Mouse (Mus musculus) MEL (cell line): Measurements from ENCODE around the gene Glce. TPM values are rescaled to one million over a fixed set of nuclear protein-coding genes. Genes with fewer than 3 reads are reported as not detected.

Source experiments
- DNase-seq: peaks from one replicate; pipeline ENCODE4 v3.0.0; 2011; ENCODE audit warnings: low read depth, low spot score
- H3K27ac ChIP-seq: 2 replicates; pipeline ENCODE4 v1.5.1; 2012; ENCODE audit warnings: low read depth, mild to moderate bottlenecking, control low read depth, low read length, moderate library complexity; ENCODE audit not compliant: control insufficient read depth
- H3K27me3 ChIP-seq, 2 experiments: fragments of 150-350 bp in 1 of 2; sonication (generic) in 1 of 2; 2 replicates each; pipeline ENCODE4 v1.6.1; 2012; ENCODE audit warnings: low read length in 2 of 2, mild to moderate bottlenecking in 2 of 2, improper control_type of control experiment in 1 of 2, moderate library complexity in 1 of 2; ENCODE audit not compliant: insufficient read depth in 2 of 2, control insufficient read depth in 1 of 2
- H3K36me3 ChIP-seq, 2 experiments: 2 replicates each; pipeline ENCODE4 v1.6.1; 2012 to 2014; ENCODE audit warnings: low read length in 2 of 2, improper control_type of control experiment in 1 of 2, inconsistent platforms in 1 of 2, mild to moderate bottlenecking in 1 of 2; ENCODE audit not compliant: insufficient read depth in 2 of 2, control insufficient read depth in 1 of 2
- H3K4me1 ChIP-seq, 2 experiments: fragments of 150-350 bp in 1 of 2; sonication (generic) in 1 of 2; 2 replicates each; pipeline ENCODE4 v1.6.1; 2012; ENCODE audit warnings: low read length in 2 of 2, improper control_type of control experiment in 1 of 2, mild to moderate bottlenecking in 1 of 2; ENCODE audit not compliant: insufficient read depth in 2 of 2, control insufficient read depth in 1 of 2
- H3K4me3 ChIP-seq, 2 experiments: fragments of 150-350 bp in 1 of 2; sonication (generic) in 1 of 2; 2 replicates each; pipeline ENCODE4 v1.5.1; 2012; ENCODE audit warnings: low read depth in 2 of 2, low read length in 2 of 2, mild to moderate bottlenecking in 2 of 2, moderate library complexity in 2 of 2, control low read depth in 1 of 2, improper control_type of control experiment in 1 of 2; ENCODE audit not compliant: control insufficient read depth in 1 of 2, insufficient read depth in 1 of 2
- H3K79me2 ChIP-seq: 2 replicates; pipeline ENCODE4 v1.6.1; 2012; ENCODE audit warnings: mild to moderate bottlenecking, low read length, moderate library complexity; ENCODE audit not compliant: control insufficient read depth, poor library complexity, insufficient read depth
- H3K9ac ChIP-seq: 2 replicates; pipeline ENCODE4 v1.6.1; 2012; ENCODE audit warnings: low read depth, mild to moderate bottlenecking, control low read depth, low read length, moderate library complexity; ENCODE audit not compliant: control insufficient read depth, poor library complexity, severe bottlenecking
- H3K9me3 ChIP-seq: fragments of 150-350 bp; sonication (generic); replicated peaks from 2 replicates; pipeline ENCODE4 v1.6.1; 2012; ENCODE audit warnings: mild to moderate bottlenecking, low read length, improper control_type of control experiment, moderate library complexity; ENCODE audit not compliant: insufficient read depth
- BHLHE40 ChIP-seq: IDR thresholded peaks from 2 replicates; pipeline ENCODE4 v1.6.1; 2012; ENCODE audit warnings: low read depth, mild to moderate bottlenecking, inconsistent platforms, low read length, improper control_type of control experiment, borderline replicate concordance
- CTCF ChIP-seq, 3 experiments: IDR thresholded peaks in 2 of 3; conservative IDR thresholded peaks in 1 of 3; 2 replicates each; pipeline ENCODE4 v1.5.1; 2011 to 2012; ENCODE audit warnings: low read length in 3 of 3, low read depth in 2 of 3, mild to moderate bottlenecking in 2 of 3, improper control_type of control experiment in 1 of 3, inconsistent platforms in 1 of 3, mixed read lengths in 1 of 3, moderate library complexity in 1 of 3; ENCODE audit not compliant: control insufficient read depth in 1 of 3, insufficient read depth in 1 of 3, poor library complexity in 1 of 3, severe bottlenecking in 1 of 3
- E2F4 ChIP-seq: IDR thresholded peaks from 2 replicates; pipeline ENCODE4 v1.6.1; 2011; ENCODE audit warnings: low read depth, low read length, improper control_type of control experiment, borderline replicate concordance
- ELF1 ChIP-seq: IDR thresholded peaks from 2 replicates; pipeline ENCODE4 v1.6.1; 2014; ENCODE audit warnings: low read depth, mild to moderate bottlenecking, inconsistent platforms, low read length, improper control_type of control experiment, moderate library complexity
- EP300 ChIP-seq, 2 experiments: IDR thresholded peaks; 2 replicates each; pipeline ENCODE4 v1.6.1; 2011; ENCODE audit warnings: improper control_type of control experiment in 2 of 2, low read length in 2 of 2, low read depth in 1 of 2, mild to moderate bottlenecking in 1 of 2
- GABPA ChIP-seq: IDR thresholded peaks from 2 replicates; pipeline ENCODE4 v1.6.1; 2012; ENCODE audit warnings: low read depth, mild to moderate bottlenecking, inconsistent platforms, low read length, improper control_type of control experiment, moderate library complexity
- GATA1 ChIP-seq: IDR thresholded peaks from 2 replicates; pipeline ENCODE4 v1.6.1; 2011; ENCODE audit warnings: low read depth, low read length, improper control_type of control experiment
- JUND ChIP-seq: IDR thresholded peaks from 2 replicates; pipeline ENCODE4 v1.6.1; 2011; ENCODE audit warnings: low read depth, mild to moderate bottlenecking, improper control_type of control experiment, low read length
- MAFK ChIP-seq: IDR thresholded peaks from 2 replicates; pipeline ENCODE4 v1.6.1; 2011; ENCODE audit warnings: low read depth, mild to moderate bottlenecking, low read length, improper control_type of control experiment, borderline replicate concordance
- MAX ChIP-seq: IDR thresholded peaks from 2 replicates; pipeline ENCODE4 v1.6.1; 2011; ENCODE audit warnings: low read length, improper control_type of control experiment
- MEF2A ChIP-seq: IDR thresholded peaks from 2 replicates; pipeline ENCODE4 v1.6.1; 2014; ENCODE audit warnings: low read depth, mild to moderate bottlenecking, inconsistent platforms, low read length, improper control_type of control experiment; ENCODE audit not compliant: poor library complexity, insufficient replicate concordance, severe bottlenecking; ENCODE audit errors: extremely low read depth
- MYB ChIP-seq: IDR thresholded peaks from 2 replicates; pipeline ENCODE4 v1.6.1; 2011; ENCODE audit warnings: mild to moderate bottlenecking, low read depth, low read length, improper control_type of control experiment
- MYC ChIP-seq: IDR thresholded peaks from 2 replicates; pipeline ENCODE4 v1.6.1; 2011; ENCODE audit warnings: low read depth, mild to moderate bottlenecking, low read length, improper control_type of control experiment, moderate library complexity
- NELFE ChIP-seq: IDR thresholded peaks from 2 replicates; pipeline ENCODE4 v1.6.1; 2011; ENCODE audit warnings: low read depth, low read length, improper control_type of control experiment
- POLR2AphosphoS5 ChIP-seq: IDR thresholded peaks from 2 replicates; pipeline ENCODE4 v1.6.1; 2012; ENCODE audit warnings: low read depth, borderline replicate concordance, mild to moderate bottlenecking, inconsistent platforms, low read length, moderate library complexity, mixed read lengths
- RAD21 ChIP-seq: IDR thresholded peaks from 2 replicates; pipeline ENCODE4 v1.6.1; 2011; ENCODE audit warnings: mild to moderate bottlenecking, low read depth, low read length, improper control_type of control experiment
- RCOR1 ChIP-seq: IDR thresholded peaks from 2 replicates; pipeline ENCODE4 v1.6.1; 2012; ENCODE audit warnings: low read depth, mild to moderate bottlenecking, inconsistent platforms, low read length, improper control_type of control experiment
- SMC3 ChIP-seq: IDR thresholded peaks from 2 replicates; pipeline ENCODE4 v1.6.1; 2011; ENCODE audit warnings: low read depth, low read length, improper control_type of control experiment
- TCF12 ChIP-seq: IDR thresholded peaks from 2 replicates; pipeline ENCODE4 v1.6.1; 2014; ENCODE audit warnings: low read depth, mild to moderate bottlenecking, inconsistent platforms, low read length, improper control_type of control experiment, moderate library complexity
- UBTF ChIP-seq: IDR thresholded peaks from 2 replicates; pipeline ENCODE4 v1.6.1; 2012; ENCODE audit warnings: low read depth, mild to moderate bottlenecking, inconsistent platforms, low read length, improper control_type of control experiment, moderate library complexity, borderline replicate concordance; ENCODE audit not compliant: insufficient read depth
- ZC3H11A ChIP-seq: IDR thresholded peaks from 2 replicates; pipeline ENCODE4 v1.6.1; 2012; ENCODE audit warnings: low read depth, mild to moderate bottlenecking, inconsistent platforms, low read length, improper control_type of control experiment
- ZKSCAN1 ChIP-seq: IDR thresholded peaks from 2 replicates; pipeline ENCODE4 v1.6.1; 2012; ENCODE audit warnings: low read depth, mild to moderate bottlenecking, inconsistent platforms, low read length, improper control_type of control experiment, moderate library complexity
- ZMIZ1 ChIP-seq: IDR thresholded peaks from 2 replicates; pipeline ENCODE4 v1.6.1; 2012; ENCODE audit warnings: low read depth, mild to moderate bottlenecking, inconsistent platforms, low read length, improper control_type of control experiment, moderate library complexity
- ZNF384 ChIP-seq: IDR thresholded peaks from 2 replicates; pipeline ENCODE4 v1.6.1; 2012; ENCODE audit warnings: low read depth, mild to moderate bottlenecking, inconsistent platforms, low read length, improper control_type of control experiment
- polyA plus RNA-seq, 2 experiments: library from polyadenylated mRNA; stranded (reverse) in 1 of 2; unstranded in 1 of 2; fragments of >175 nt in 1 of 2; fragments of >200 nt in 1 of 2; gene quantifications; 2 replicates each; pipeline versions ENCODE4 v1.2.1 to v1.2.4; 2012; ENCODE audit warnings: low replicate concordance in 2 of 2, low read depth in 1 of 2; ENCODE audit not compliant: insufficient read length in 2 of 2, insufficient read depth in 1 of 2, missing spikeins in 1 of 2
- total RNA-seq: library from RNA; depleted of rRNA; stranded (reverse); fragments of 300-350 nt; gene quantifications from 2 replicates; pipeline ENCODE4 v1.2.3, GENCODE M21; 2012

The Glce gene
- total and polyA plus RNA-seq, 3 experiments, result 9.2 to 12.2 TPM; not detected in 1

GRCm38 (mm10) chr9:62130746-62131145 lies 8.3 kb upstream of the Glce start:
- DNase-seq, result no peak

GRCm38 (mm10) chr9:62128056-62128455 lies 5.6 kb upstream of the Glce start:
- no peak overlapping the region for H3K4me3 ChIP-seq
- H3K4me1 ChIP-seq, result peaks cover 0 to 3% of the 10 kb centered on the region in 2 experiments; a peak in 1 of 4 replicates
- no peaks in the 10 kb centered on the region for H3K9me3 ChIP-seq
- H3K27ac ChIP-seq, result no peak overlapping the region
- H3K79me2 ChIP-seq, result no peaks in the 10 kb centered on the region
- H3K9ac ChIP-seq, result no peak overlapping the region
- peaks cover 0 to 7% of the 10 kb centered on the region in 2 experiments; a peak in 2 of 4 replicates for H3K36me3 ChIP-seq
- no peak for DNase-seq
- TF ChIP-seq ZNF384 (no peak), MAX (no peak), SMC3 (no peak), ZMIZ1 (no peak), POLR2AphosphoS5 (no peak), E2F4 (no peak), MEF2A (no peak), TCF12 (no peak), MYC (no peak), ELF1 (no peak), EP300 (IDR thresholded peaks at IDR 0.05; ENCODE audit: low read depth in 1 of 2, low read length in 2 of 2) (no peak), BHLHE40 (no peak), CTCF (IDR thresholded peaks at IDR 0.05 in 2 of 3, conservative IDR thresholded peaks at IDR 0.05 in 1 of 3; ENCODE audit: control insufficient read depth in 1 of 3, insufficient read depth in 1 of 3, low read depth in 2 of 3, low read length in 3 of 3, poor library complexity in 1 of 3, severe bottlenecking in 1 of 3) (no peak), JUND (no peak), RAD21 (no peak), MYB (no peak), GABPA (no peak), ZKSCAN1 (no peak), NELFE (no peak)
- TF ChIP-seq, all 39 proteins: peak for 0
- peaks cover 9 to 28% of the 10 kb centered on the region in 2 experiments for H3K27me3 ChIP-seq

More at GRCm38 (mm10) chr9:62130746-62131145, 8.3 kb upstream of the Glce start:
- Histone ChIP-seq H3K9ac (no peak overlapping the region), H3K9me3 (no peaks in the 10 kb centered on the region), H3K79me2 (no peaks in the 10 kb centered on the region), H3K4me3 (no peak overlapping the region), H3K4me1 (no peaks in the 10 kb centered on the region), H3K27ac (no peak overlapping the region), H3K36me3 (no peaks in the 10 kb centered on the region), H3K27me3 (peaks cover 18 to 45% of the 10 kb centered on the region in 2 experiments)
- TF ChIP-seq SMC3, result no peak
- TF ChIP-seq RCOR1, result no peak
- TF ChIP-seq ZNF384, result no peak
- no peak for TF ChIP-seq NELFE
- TF ChIP-seq MAX, result no peak
- no peak for TF ChIP-seq GATA1
- no peak for TF ChIP-seq ZC3H11A
- TF ChIP-seq MEF2A, result no peak
- TF ChIP-seq MAFK, result no peak
- no peak for TF ChIP-seq TCF12
- TF ChIP-seq UBTF, result no peak
